Mouse (Mus musculus) lung, embryonic 15.5 days (tissue): ENCODE results near the gene Rangrf. TPM values are rescaled to one million over a fixed set of nuclear protein-coding genes. Genes with fewer than 3 reads are reported as not detected.
"Not testable (repeated sequence)": the region's sequence is repeated elsewhere in the genome, so short reads cannot be mapped to it uniquely, and the experiment has no call there.

Source experiments
- ATAC-seq: fragments of 200-750 bp; cut with Nextera tagmentation; 2 replicates; pipeline ENCODE4 v1.8.0; 2017; ENCODE audit warnings: moderate number of reproducible peaks, borderline replicate concordance; ENCODE audit not compliant: low FRiP score, low TSS enrichment; ENCODE audit errors: extremely low read depth
- H3K27ac ChIP-seq: fragments of 300-500 bp; sonication (generic); 2 replicates; pipeline ENCODE4 v1.5.1; 2015; ENCODE audit warnings: moderate library complexity, mild to moderate bottlenecking, inconsistent platforms
- H3K27me3 ChIP-seq: fragments of 300-500 bp; sonication (generic); 2 replicates; pipeline ENCODE4 v1.6.1; 2015; ENCODE audit warnings: inconsistent platforms
- H3K36me3 ChIP-seq: fragments of 300-500 bp; sonication (generic); 2 replicates; pipeline ENCODE4 v1.6.1; 2015; ENCODE audit warnings: inconsistent platforms
- H3K4me1 ChIP-seq: fragments of 300-500 bp; sonication (generic); 2 replicates; pipeline ENCODE4 v1.6.1; 2015; ENCODE audit warnings: inconsistent platforms
- H3K4me2 ChIP-seq: fragments of 300-500 bp; sonication (generic); 2 replicates; pipeline ENCODE4 v1.6.1; 2015; ENCODE audit warnings: inconsistent platforms, mild to moderate bottlenecking, moderate library complexity
- H3K4me3 ChIP-seq: fragments of 300-500 bp; sonication (generic); 2 replicates; pipeline ENCODE4 v1.5.1; 2015; ENCODE audit warnings: mild to moderate bottlenecking, inconsistent platforms
- H3K9ac ChIP-seq: fragments of 300-500 bp; sonication (generic); 2 replicates; pipeline ENCODE4 v1.6.1; 2015; ENCODE audit warnings: inconsistent platforms
- H3K9me3 ChIP-seq: fragments of 300-500 bp; sonication (generic); 2 replicates; pipeline ENCODE4 v1.6.1; 2016; ENCODE audit warnings: inconsistent platforms
- WGBS: fragments of 180-500 bp; shearing (Covaris S2); methylation state at CpG from one replicate; pipeline ENCODE4 v1.1.7; 2015; 5-methylcytosine and 5-hydroxymethylcytosine counted together
- microRNA-seq: library from miRNA; unstranded; fragments of <30 nt; microRNA quantifications from one replicate; pipeline ENCODE4, GENCODE M21; 2016
- polyA plus RNA-seq: library from polyadenylated mRNA; unstranded; fragments of >200 nt; fragmentation: Nextera tagmentation; extraction: Ambion mirVana; gene quantifications from 2 replicates; pipeline ENCODE4 v1.2.1, GENCODE M21; 2015

Gene Rangrf
- polyA plus RNA-seq, 1 experiment from 2014 or later = 46.2 TPM

DNA sequence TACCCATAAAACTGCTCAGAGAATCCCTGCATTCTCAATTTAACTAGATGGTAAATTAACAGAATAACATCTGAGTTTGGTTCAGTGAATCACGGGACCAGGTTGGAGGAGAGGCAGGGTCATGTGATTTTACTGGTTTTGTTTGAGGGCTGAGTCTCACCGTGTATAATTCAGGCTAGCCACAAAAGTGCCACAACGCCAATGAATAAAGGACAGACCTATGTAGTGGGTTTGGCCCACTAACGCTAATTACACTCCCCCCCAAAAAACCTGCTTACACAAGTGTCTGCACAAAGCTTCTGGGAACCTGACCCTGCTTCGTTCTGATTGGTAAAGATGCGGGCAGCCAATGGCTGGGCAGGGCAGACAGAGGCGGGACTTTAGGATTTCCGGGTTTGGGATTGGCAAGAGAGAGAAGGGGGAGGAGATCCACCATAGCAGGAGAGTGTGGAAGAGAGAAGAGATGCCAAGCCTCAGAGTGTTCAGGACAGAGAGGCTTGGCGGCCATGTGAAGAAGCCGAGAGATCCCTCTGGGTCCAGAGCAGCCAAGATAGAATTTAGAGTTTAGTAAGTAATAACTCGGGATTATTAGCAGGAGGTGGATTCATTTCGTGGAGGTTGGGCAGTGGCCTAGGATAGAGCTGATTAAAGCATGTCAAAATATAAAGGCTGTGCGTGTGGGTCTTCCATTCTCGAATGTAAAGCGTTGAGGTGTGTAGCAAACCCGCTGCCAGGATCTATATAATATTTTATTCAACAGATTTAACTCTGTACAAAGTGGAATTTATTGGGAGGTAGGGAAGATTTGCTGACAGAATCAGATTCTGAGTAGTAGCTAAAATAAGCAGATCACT lies 35.3 kb downstream of the Rangrf start:
- peak overlapping the region; percentile 62 for H3K4me2 ChIP-seq
- ATAC-seq = peak; percentile 99
- no peaks in the 10 kb centered on the region for H3K36me3 ChIP-seq
- WGBS = 2% methylated on average over 16 of the region's 16 CpGs
- H3K27ac ChIP-seq = peak overlapping the region; percentile 68
- peak overlapping the region; percentile 52 for H3K9ac ChIP-seq
- H3K4me1 ChIP-seq = peaks cover 16% of the 10 kb centered on the region
- H3K27me3 ChIP-seq = no peaks in the 10 kb centered on the region
- H3K9me3 ChIP-seq = no peaks in the 10 kb centered on the region
- H3K4me3 ChIP-seq = peak overlapping the region; percentile 47

DNA sequence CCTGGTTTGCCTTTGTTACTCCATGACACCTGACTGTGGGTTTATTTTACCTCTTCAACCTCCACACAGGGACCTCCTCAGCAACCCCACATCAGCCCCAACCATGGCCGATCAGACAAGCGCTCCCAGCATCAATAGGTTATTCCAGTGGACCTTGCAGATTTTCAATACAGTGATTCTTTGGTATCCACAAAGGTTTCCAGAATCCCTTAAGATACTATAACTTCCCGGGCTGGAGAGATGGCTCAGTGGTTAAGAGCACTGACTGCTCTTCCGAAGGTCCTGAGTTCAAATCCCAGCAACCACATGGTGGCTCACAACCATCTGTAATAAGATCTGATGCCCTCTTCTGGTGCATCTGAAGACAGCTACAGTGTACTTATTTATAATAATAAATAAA lies 38.0 kb downstream of the Rangrf start:
- not testable (repeated sequence) for H3K9me3 ChIP-seq, H3K27ac ChIP-seq, H3K4me3 ChIP-seq, H3K36me3 ChIP-seq, ATAC-seq, H3K27me3 ChIP-seq, H3K4me2 ChIP-seq, H3K9ac ChIP-seq
- WGBS = 82% methylated on average over 4 of the region's 4 CpGs
- peaks cover 16% of the 10 kb centered on the region for H3K4me1 ChIP-seq

DNA sequence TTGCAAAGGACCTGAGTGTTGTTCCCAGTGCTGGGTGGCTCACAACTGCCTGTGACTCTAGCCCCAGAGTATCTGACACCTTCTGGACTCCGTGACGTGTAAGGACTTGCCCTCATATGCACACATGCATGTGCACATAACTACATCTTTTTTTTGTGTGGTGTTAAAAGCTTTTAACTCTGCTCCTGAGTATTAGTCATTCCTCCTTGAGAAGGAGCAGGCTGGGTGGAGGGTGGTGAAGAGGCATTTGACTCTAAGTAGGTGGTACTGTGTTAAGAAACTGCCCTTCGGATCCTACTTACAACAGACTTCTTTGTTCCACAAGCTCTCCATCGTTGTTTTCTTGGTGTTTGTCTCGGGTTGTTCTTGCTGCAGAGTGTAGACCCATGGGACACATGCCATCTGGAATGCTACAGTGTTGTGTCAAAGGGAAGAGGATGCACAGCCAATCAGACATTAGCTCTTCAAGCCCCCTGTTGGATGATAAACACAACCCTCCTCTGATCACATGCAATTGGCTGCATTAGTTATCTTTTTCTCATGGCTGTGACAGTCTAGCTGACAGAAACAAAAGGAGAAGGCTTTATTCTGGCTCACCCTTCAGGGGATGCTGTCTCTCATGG lies 41.0 kb downstream of the Rangrf start:
- H3K4me3 ChIP-seq = no peak overlapping the region
- WGBS = 57% methylated on average over 5 of the region's 5 CpGs

DNA sequence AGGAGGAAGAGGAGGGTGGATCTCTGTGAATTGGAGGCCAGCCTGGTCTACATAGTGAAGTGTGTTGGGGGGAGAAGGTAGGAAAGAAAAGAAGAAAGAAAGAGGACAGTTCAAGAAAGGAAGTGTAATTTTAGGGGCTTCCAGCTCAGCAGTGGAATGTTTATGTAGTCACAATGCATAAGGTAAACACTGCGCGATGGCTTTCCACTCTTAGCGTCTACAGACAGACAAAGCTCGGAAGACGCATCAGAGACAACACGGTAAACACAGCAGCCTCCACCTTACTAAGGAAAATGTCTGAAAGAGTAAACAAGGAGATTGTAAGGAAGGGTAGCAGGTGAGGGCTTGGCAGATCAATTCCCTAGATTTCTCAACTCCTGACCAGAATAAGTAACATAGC lies 45.0 kb downstream of the Rangrf start:
- Histone ChIP-seq H3K27ac (no peak overlapping the region), H3K4me3 (no peak overlapping the region), H3K27me3 (no peaks in the 10 kb centered on the region), H3K4me1 (no peaks in the 10 kb centered on the region), H3K9ac (no peak overlapping the region), H3K36me3 (no peaks in the 10 kb centered on the region), H3K9me3 (no peaks in the 10 kb centered on the region), H3K4me2 (peak overlapping the region; percentile 1; the same call in 1 of the 2 replicates)
- no peak for ATAC-seq
- 10% methylated on average over 6 of the region's 6 CpGs for WGBS

More for the DNA sequence above, 41.0 kb downstream of the Rangrf start:
- H3K9me3 ChIP-seq = no peaks in the 10 kb centered on the region
- no peaks in the 10 kb centered on the region for H3K36me3 ChIP-seq
- H3K9ac ChIP-seq = no peak overlapping the region
- no peak overlapping the region for H3K4me2 ChIP-seq
- ATAC-seq = no peak
- no peaks in the 10 kb centered on the region for H3K4me1 ChIP-seq
- H3K27me3 ChIP-seq = no peaks in the 10 kb centered on the region
- no peak overlapping the region for H3K27ac ChIP-seq

DNA sequence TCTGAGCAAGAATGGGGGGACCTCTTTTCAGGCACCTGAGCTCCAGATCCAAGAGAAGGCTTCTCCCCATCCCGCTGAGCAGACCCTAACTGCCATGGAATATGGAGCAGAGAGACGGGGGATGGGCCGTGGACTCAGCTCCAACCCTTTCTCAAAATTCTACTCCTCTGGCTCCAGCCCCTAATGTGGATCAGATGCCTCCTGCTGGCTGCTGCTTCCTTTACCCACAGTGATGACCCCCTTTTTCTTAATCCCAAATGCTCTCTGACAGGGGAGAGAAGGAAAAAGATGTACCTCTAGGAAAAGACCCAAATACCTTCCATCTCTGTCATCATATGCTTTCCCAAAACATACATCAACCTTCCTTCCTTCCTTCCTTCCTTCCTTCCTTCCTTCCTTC lies 48.0 kb downstream of the Rangrf start, which contains the start of gene Odf4:
TSS of gene Odf4 (minus strand) at position 101 of the 400 bp plus-strand sequence.
- no peak within 1 kb of the TSS for H3K27ac ChIP-seq
- WGBS = 78% methylated on average over 3 of the region's 3 CpGs
- H3K4me2 ChIP-seq = no peak within 1 kb of the TSS
- H3K9ac ChIP-seq = no peak within 1 kb of the TSS
- H3K36me3 ChIP-seq = no peaks in the 10 kb centered on the region
- H3K9me3 ChIP-seq = no peaks in the 10 kb centered on the region
- H3K4me1 ChIP-seq = no peaks in the 10 kb centered on the region
- no peak for ATAC-seq
- no peak within 1 kb of the TSS for H3K4me3 ChIP-seq
- H3K27me3 ChIP-seq = no peaks in the 10 kb centered on the region

DNA sequence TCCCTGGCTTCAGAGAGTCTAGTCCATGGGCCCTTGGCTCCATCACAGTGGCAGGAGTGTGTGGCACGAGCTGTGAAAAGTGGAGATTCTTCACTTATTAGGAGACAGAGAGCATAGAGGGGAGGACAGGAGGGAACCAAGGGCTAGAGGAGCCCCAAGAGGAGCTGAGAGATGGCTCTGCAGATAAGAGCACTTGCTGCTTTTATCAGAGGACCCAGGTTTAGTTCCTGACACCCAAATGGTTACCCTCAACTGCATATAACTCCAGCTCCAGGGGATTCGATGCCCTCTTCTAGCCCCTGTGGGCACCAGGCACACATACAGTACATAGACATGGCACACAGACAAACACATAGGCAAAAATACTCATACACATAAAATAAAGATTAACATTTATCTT lies 50.2 kb downstream of the Rangrf start:
- no peaks in the 10 kb centered on the region for H3K9me3 ChIP-seq
- no peak overlapping the region for H3K4me3 ChIP-seq
- WGBS = 80% methylated on average over 2 of the region's 2 CpGs
- H3K9ac ChIP-seq = no peak overlapping the region
- H3K36me3 ChIP-seq = no peaks in the 10 kb centered on the region
- H3K4me2 ChIP-seq = no peak overlapping the region
- H3K27ac ChIP-seq = no peak overlapping the region
- ATAC-seq = no peak
- H3K27me3 ChIP-seq = no peaks in the 10 kb centered on the region
- H3K4me1 ChIP-seq = no peaks in the 10 kb centered on the region

DNA sequence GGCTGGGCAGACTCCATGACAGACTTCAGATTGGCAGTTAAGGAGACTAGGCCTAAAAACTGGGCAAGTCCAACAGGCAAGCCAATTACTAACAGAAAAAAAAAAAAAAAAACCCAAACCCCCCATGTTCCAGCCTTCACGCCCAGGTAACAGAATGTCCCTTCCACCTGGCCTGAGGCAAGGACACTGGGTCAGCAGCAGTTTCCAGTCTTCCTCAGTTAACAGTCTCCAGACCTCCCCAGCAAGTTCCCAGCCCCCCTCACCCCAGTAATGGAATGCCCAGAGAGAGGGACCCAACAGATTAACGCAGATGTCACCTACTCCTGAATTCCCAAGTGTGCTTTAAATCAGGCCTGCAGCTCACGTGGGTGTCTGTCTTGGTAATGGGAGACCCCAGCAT lies 51.8 kb downstream of the Rangrf start:
- Histone ChIP-seq H3K4me3 (no peak overlapping the region), H3K4me1 (no peaks in the 10 kb centered on the region), H3K36me3 (no peaks in the 10 kb centered on the region), H3K9me3 (no peaks in the 10 kb centered on the region), H3K4me2 (no peak overlapping the region), H3K27me3 (no peaks in the 10 kb centered on the region), H3K9ac (no peak overlapping the region), H3K27ac (no peak overlapping the region)
- 51% methylated on average over 3 of the region's 3 CpGs for WGBS
- ATAC-seq = no peak

Small RNA genes within 50 kb of the gene (microRNA-seq; reads per million reads assigned to microRNA genes)
- 3.5 reads per million, percentile 16 among the genes with 10 or more reads in this experiment for gene Mir3062

Other genes with a start within 250 kb of the Rangrf start
- gene Ndel1, start 103.3 kb downstream of the Rangrf start, polyA plus RNA-seq = 72.8 and 77.1 TPM in 2 replicates
- 0.16 TPM in 2 replicates for gene Rnf222, start 86.6 kb downstream of the Rangrf start, polyA plus RNA-seq
- 880 and 922 TPM in 2 replicates for gene Rpl26, start 73.6 kb downstream of the Rangrf start, polyA plus RNA-seq
- not detected in 2 replicates for gene Odf4, start 48.1 kb downstream of the Rangrf start, polyA plus RNA-seq
- 21.2 and 24.4 TPM in 2 replicates for gene Arhgef15, start 17.7 kb downstream of the Rangrf start, polyA plus RNA-seq
- 2.8 and 3.1 TPM in 2 replicates for gene Slc25a35, start 7.1 kb downstream of the Rangrf start, polyA plus RNA-seq
- gene Pfas, start 33.3 kb upstream of the Rangrf start, polyA plus RNA-seq = 31.4 and 33.4 TPM in 2 replicates
- 53.3 and 54.7 TPM in 2 replicates for gene Ctc1, start 40.7 kb upstream of the Rangrf start, polyA plus RNA-seq
- gene Aurkb, start 70.5 kb upstream of the Rangrf start, polyA plus RNA-seq = 207 and 211 TPM in 2 replicates
- 9.1 and 10.3 TPM in 2 replicates for gene Borcs6, start 84.5 kb upstream of the Rangrf start, polyA plus RNA-seq
- gene Tmem107, start 95.6 kb upstream of the Rangrf start, polyA plus RNA-seq = 69.3 and 71.1 TPM in 2 replicates
- 61.6 and 66.6 TPM in 2 replicates for gene Vamp2, start 113.3 kb upstream of the Rangrf start, polyA plus RNA-seq
- 21.7 and 24.0 TPM in 2 replicates for gene Per1, start 120.0 kb upstream of the Rangrf start, polyA plus RNA-seq
- 0.52 and 0.60 TPM in 2 replicates for gene Hes7, start 145.2 kb upstream of the Rangrf start, polyA plus RNA-seq
- gene 9130213A22Rik, start 147.4 kb upstream of the Rangrf start, polyA plus RNA-seq = 0.36 and 0.57 TPM in 2 replicates
- 0.16 and 0.53 TPM in 2 replicates for gene Aloxe3, start 150.7 kb upstream of the Rangrf start, polyA plus RNA-seq
- not detected in 2 replicates for gene Alox12b, start 181.8 kb upstream of the Rangrf start, polyA plus RNA-seq
- 0.29 and 0.67 TPM in 2 replicates for gene Alox8, start 222.7 kb upstream of the Rangrf start, polyA plus RNA-seq